Mouse (Mus musculus) liver, adult 2 months (tissue): ENCODE measurements at regions not wholly inside any gene's neighbourhood (a gene's known extent, or its start where the extent isn't known, plus 50 kb on each side); places are given as distances from the start of the nearest gene placed in this dataset.

Source experiments
- DNase-seq: peaks from one replicate; pipeline ENCODE4 v3.0.0-alpha.2; 2011; ENCODE audit warnings: low read depth, low spot score; ENCODE audit errors: extremely low read depth
- H3K27ac ChIP-seq: fragments of 200-500 bp; replicated peaks from 2 replicates; pipeline ENCODE4 v1.5.1; 2012; ENCODE audit warnings: low read depth, mild to moderate bottlenecking, control low read depth, inconsistent platforms, low read length; ENCODE audit not compliant: insufficient read depth
- H3K27me3 ChIP-seq: fragments of 200-500 bp; 2 replicates; pipeline ENCODE4 v1.6.1; 2012; ENCODE audit warnings: mild to moderate bottlenecking, moderate library complexity, low read length, inconsistent platforms; ENCODE audit not compliant: control insufficient read depth, insufficient read depth
- H3K36me3 ChIP-seq: fragments of 200-500 bp; 2 replicates; pipeline ENCODE4 v1.6.1; 2012; ENCODE audit warnings: low read length, inconsistent platforms; ENCODE audit not compliant: control insufficient read depth, insufficient read depth
- H3K4me1 ChIP-seq: fragments of 200-500 bp; 2 replicates; pipeline ENCODE4 v1.6.1; 2011; ENCODE audit warnings: low read length; ENCODE audit not compliant: control insufficient read depth, insufficient read depth
- H3K4me3 ChIP-seq: fragments of 200-500 bp; 2 replicates; pipeline ENCODE4 v1.5.1; 2011; ENCODE audit warnings: low read depth, mild to moderate bottlenecking, control low read depth, low read length, moderate library complexity; ENCODE audit not compliant: insufficient read depth
- H3K79me2 ChIP-seq: fragments of 200-500 bp; 2 replicates; pipeline ENCODE4 v1.6.1; 2012; ENCODE audit warnings: inconsistent platforms, mild to moderate bottlenecking, low read length, moderate library complexity; ENCODE audit not compliant: control insufficient read depth, insufficient read depth
- H3K9ac ChIP-seq: fragments of 200-500 bp; 2 replicates; pipeline ENCODE4 v1.6.1; 2012; ENCODE audit warnings: low read depth, mild to moderate bottlenecking, control low read depth, inconsistent platforms, low read length
- CTCF ChIP-seq: fragments of 200-500 bp; IDR thresholded peaks from 2 replicates; pipeline ENCODE4 v1.5.1; 2011; ENCODE audit warnings: low read depth, low read length, control low read depth
- POLR2A ChIP-seq: fragments of 200-500 bp; IDR thresholded peaks from 2 replicates; pipeline ENCODE4 v1.6.1; 2011; ENCODE audit warnings: low read length, control low read depth; ENCODE audit not compliant: insufficient read depth; ENCODE audit errors: extremely low read depth
- WGBS: fragments of 180-500 bp; shearing (Covaris S2); methylation state at CpG from one replicate; pipeline ENCODE4 v1.1.7; 2018; 5-methylcytosine and 5-hydroxymethylcytosine counted together

- Histone ChIP-seq H3K27me3 (no peaks in the 10 kb centered on the region), H3K27ac (no peak overlapping the region), H3K79me2 (no peaks in the 10 kb centered on the region), H3K4me1 (no peaks in the 10 kb centered on the region), H3K9ac (no peak overlapping the region), H3K36me3 (no peaks in the 10 kb centered on the region), H3K4me3 (no peak overlapping the region)
- WGBS: 79% methylated on average over 1 of the region's 1 CpGs
- no peak for DNase-seq
- no peak for TF ChIP-seq POLR2A
Measured at GRCm38 (mm10) chr15:15120109-15120508, 1608.4 kb upstream of the Cdh9 start.

- H3K9ac ChIP-seq: no peak overlapping the region
- no peak overlapping the region for H3K4me3 ChIP-seq
- no peak for DNase-seq
- 86% methylated on average over 2 of the region's 2 CpGs for WGBS
- no peaks in the 10 kb centered on the region for H3K4me1 ChIP-seq
- H3K36me3 ChIP-seq: no peaks in the 10 kb centered on the region
- no peaks in the 10 kb centered on the region for H3K27me3 ChIP-seq
- TF ChIP-seq POLR2A: no peak
- TF ChIP-seq CTCF: no peak
- no peak overlapping the region for H3K27ac ChIP-seq
- H3K79me2 ChIP-seq: no peaks in the 10 kb centered on the region
Measured at GRCm38 (mm10) chr15:15148791-15149190, 1579.8 kb upstream of the Cdh9 start.

GRCm38 (mm10) chr15:15155422-15155821 is 1573.1 kb upstream of the Cdh9 start:
- DNase-seq: no peak
- H3K27me3 ChIP-seq: no peaks in the 10 kb centered on the region
- no peaks in the 10 kb centered on the region for H3K36me3 ChIP-seq
- H3K4me1 ChIP-seq: no peaks in the 10 kb centered on the region
- H3K79me2 ChIP-seq: no peaks in the 10 kb centered on the region
- H3K4me3 ChIP-seq: no peak overlapping the region
- TF ChIP-seq CTCF: no peak
- no peak for TF ChIP-seq POLR2A
- 37% methylated on average over 3 of the region's 3 CpGs for WGBS
- H3K27ac ChIP-seq: no peak overlapping the region
- no peak overlapping the region for H3K9ac ChIP-seq

GRCm38 (mm10) chr15:15170387-15170786 is 1558.2 kb upstream of the Cdh9 start:
- no peaks in the 10 kb centered on the region for H3K36me3 ChIP-seq
- H3K9ac ChIP-seq: no peak overlapping the region
- H3K27ac ChIP-seq: no peak overlapping the region
- H3K79me2 ChIP-seq: no peaks in the 10 kb centered on the region
- no peak overlapping the region for H3K4me3 ChIP-seq
- 78% methylated on average over 1 of the region's 1 CpGs for WGBS
- TF ChIP-seq POLR2A (no peak), CTCF (no peak)
- H3K27me3 ChIP-seq: no peaks in the 10 kb centered on the region
- no peaks in the 10 kb centered on the region for H3K4me1 ChIP-seq
- DNase-seq: no peak

DNA sequence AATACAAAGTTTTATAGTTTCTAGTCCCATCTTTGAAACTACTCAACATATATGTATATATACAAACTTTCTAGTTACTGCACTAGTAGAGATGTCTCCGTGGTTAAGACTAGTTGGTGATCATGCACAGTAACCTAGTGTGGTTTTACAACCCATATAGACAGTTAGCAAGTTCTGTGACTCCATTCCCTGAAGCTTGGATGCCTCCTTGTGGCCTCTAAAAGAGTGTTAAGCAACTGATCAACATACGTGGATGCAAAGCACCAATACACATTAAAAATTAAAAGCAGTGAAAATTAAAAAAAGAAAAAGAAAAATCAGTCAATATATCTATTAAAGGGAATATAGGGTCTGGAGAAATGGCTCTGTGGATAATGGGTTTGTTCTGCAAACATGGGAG is 1508.3 kb upstream of the Cdh9 start:
- WGBS: 40% methylated on average over 2 of the region's 2 CpGs
- H3K27ac ChIP-seq: no peak overlapping the region
- no peak overlapping the region for H3K9ac ChIP-seq
- no peaks in the 10 kb centered on the region for H3K4me1 ChIP-seq
- no peaks in the 10 kb centered on the region for H3K79me2 ChIP-seq
- no peak for TF ChIP-seq POLR2A
- TF ChIP-seq CTCF: no peak
- no peaks in the 10 kb centered on the region for H3K27me3 ChIP-seq
- H3K4me3 ChIP-seq: no peak overlapping the region
- no peak for DNase-seq
- no peaks in the 10 kb centered on the region for H3K36me3 ChIP-seq

DNA sequence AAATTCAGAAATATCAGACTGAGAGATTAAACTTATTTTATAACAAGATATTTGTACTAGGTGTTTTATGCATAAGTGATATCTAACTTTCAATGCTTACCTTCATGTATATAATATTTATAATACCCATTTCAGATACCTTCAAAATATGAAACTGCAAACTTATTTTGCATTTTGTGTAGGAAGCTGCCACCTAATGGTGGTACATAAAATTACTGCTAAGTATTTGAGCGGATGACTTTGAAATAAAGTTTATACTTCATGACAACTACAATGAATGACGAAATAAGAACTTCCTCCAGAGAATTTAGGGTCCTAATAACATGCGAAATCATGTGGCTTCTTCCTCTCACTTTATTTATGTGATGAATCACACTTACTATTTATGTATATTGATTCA is 1498.6 kb upstream of the Cdh9 start:
- Histone ChIP-seq H3K27me3 (no peaks in the 10 kb centered on the region), H3K36me3 (no peaks in the 10 kb centered on the region), H3K9ac (no peak overlapping the region), H3K79me2 (no peaks in the 10 kb centered on the region), H3K27ac (no peak overlapping the region), H3K4me1 (no peaks in the 10 kb centered on the region), H3K4me3 (no peak overlapping the region)
- TF ChIP-seq POLR2A: no peak
- no peak for TF ChIP-seq CTCF
- DNase-seq: no peak
- 63% methylated on average over 3 of the region's 3 CpGs for WGBS
